25 mouse cellular contexts compared by ENCODE assay signal in the genomic region with DNA sequence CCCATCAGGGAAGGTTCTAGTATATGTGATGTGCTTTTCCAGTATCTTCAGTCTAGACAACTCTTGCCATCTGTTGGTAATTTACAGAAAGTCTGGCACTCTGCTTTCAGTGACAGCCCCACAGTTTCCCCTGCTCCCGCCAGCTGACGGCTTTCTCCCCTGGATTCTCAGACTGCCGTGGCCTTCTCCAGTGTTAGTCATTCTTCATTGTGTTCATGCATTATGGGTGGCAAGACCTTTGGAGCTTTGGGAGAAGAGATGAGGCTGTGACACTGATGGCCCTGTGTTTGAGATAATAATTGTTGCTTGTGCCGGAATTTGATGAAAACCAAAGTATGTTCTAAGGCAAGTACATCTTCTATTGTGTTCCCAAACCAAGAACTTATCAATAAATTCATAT. TPM values are rescaled to one million over a fixed set of nuclear protein-coding genes. Genes with fewer than 3 reads are reported as not detected.
DNase-seq lines count a peak whose midpoint lies in the region; ATAC-seq and TF ChIP-seq lines count a peak whose summit lies in the region.
"Had no signal": no experiment of that assay in that cellular context is flagged by ENCODE, and none has a peak within 500 bp of the region (broad histone marks: within the 10 kb centered on the region; RNA-seq: fewer than 3 reads in every experiment).

No protein-coding gene starts in this region.

- peaks cover 28% of the 10 kb centered on the region for H3K9me3 ChIP-seq in midbrain, postnatal 0 days (ENCODE audit: low read length)
- peaks cover 42% of the 10 kb centered on the region for H3K9me3 ChIP-seq in midbrain, embryonic 16.5 days (replicated peaks; ENCODE audit: control insufficient read depth, low read length, poor library complexity, severe bottlenecking)
- H3K9me3 ChIP-seq in embryonic facial prominence, embryonic 11.5 days (replicated peaks; ENCODE audit: control insufficient read depth, low read length) = peaks cover 36% of the 10 kb centered on the region

- H3K4me1 ChIP-seq in midbrain, postnatal 0 days (ENCODE audit: insufficient read depth, low read length) = no peaks in the 10 kb centered on the region
- no peaks in the 10 kb centered on the region for H3K4me1 ChIP-seq in midbrain, embryonic 16.5 days (ENCODE audit: control insufficient read depth, insufficient read depth, low read length)
- no peaks in the 10 kb centered on the region for H3K4me1 ChIP-seq in embryonic facial prominence, embryonic 11.5 days (ENCODE audit: control insufficient read depth, insufficient read depth, low read length)
- no peaks in the 10 kb centered on the region for H3K4me1 ChIP-seq in cerebellum, adult 2 months (ENCODE audit: control insufficient read depth, insufficient read depth, low read length)
- H3K4me1 ChIP-seq: intestine, embryonic 15.5 days; limb, embryonic 15.5 days had no signal

- H3K36me3 ChIP-seq in midbrain, postnatal 0 days (ENCODE audit: insufficient read depth, low read length) = no peaks in the 10 kb centered on the region
- H3K36me3 ChIP-seq in midbrain, embryonic 16.5 days (ENCODE audit: control insufficient read depth, insufficient read depth, low read length) = no peaks in the 10 kb centered on the region
- H3K36me3 ChIP-seq in embryonic facial prominence, embryonic 11.5 days (replicated peaks; ENCODE audit: control insufficient read depth, insufficient read depth, low read depth, low read length) = no peaks in the 10 kb centered on the region
- H3K36me3 ChIP-seq: intestine, embryonic 15.5 days; limb, embryonic 15.5 days had no signal

- ATAC-seq in midbrain, postnatal 0 days (ENCODE audit: low FRiP score) = no peak
- no peak for ATAC-seq in midbrain, embryonic 16.5 days
- ATAC-seq in embryonic facial prominence, embryonic 11.5 days (replicated peaks; ENCODE audit: insufficient number of reproducible peaks, low FRiP score, low TSS enrichment, low read depth) = no peak
- ATAC-seq: forebrain, postnatal 0 days; intestine, embryonic 15.5 days; Patski had no signal

- no peak for TF ChIP-seq POLR2A in cerebellum, adult 2 months (IDR thresholded peaks at IDR 0.05; ENCODE audit: borderline replicate concordance, insufficient read depth, low read length)

- no peak overlapping the region for H3K4me2 ChIP-seq in midbrain, postnatal 0 days (ENCODE audit: low read depth, low read length, poor library complexity, severe bottlenecking)
- no peak overlapping the region for H3K4me2 ChIP-seq in midbrain, embryonic 16.5 days (ENCODE audit: low read length)
- no peak overlapping the region for H3K4me2 ChIP-seq in embryonic facial prominence, embryonic 11.5 days (ENCODE audit: low read depth, low read length)
- H3K4me2 ChIP-seq: heart, embryonic 11.5 days; intestine, embryonic 15.5 days; limb, embryonic 15.5 days; lung, embryonic 14.5 days had no signal

- peak; percentile 3 for DNase-seq in gastrocnemius, postnatal 25 days
- no peak for DNase-seq in gastrocnemius, adult 2 months
- DNase-seq in midbrain, postnatal 0 days (ENCODE audit: low spot score) = peak; percentile 3
- peak; percentile 17 for DNase-seq in embryonic facial prominence, embryonic 11.5 days (ENCODE audit: low spot score)
- no peak for DNase-seq in cerebellum, adult 2 months
- DNase-seq in right cerebral cortex, adult 18-20 months = no peak
- DNase-seq: cerebellum, adult 11-12 months; heart, postnatal 4 days; spleen, adult 18-20 months; thymus, postnatal 25 days had no signal

- H3K9ac ChIP-seq in midbrain, postnatal 0 days (replicated peaks; ENCODE audit: low read length, poor library complexity, severe bottlenecking) = no peak overlapping the region
- H3K9ac ChIP-seq in midbrain, embryonic 16.5 days (ENCODE audit: low read depth, low read length) = no peak overlapping the region
- no peak overlapping the region for H3K9ac ChIP-seq in embryonic facial prominence, embryonic 11.5 days (replicated peaks; ENCODE audit: low read length)
- H3K9ac ChIP-seq: forebrain, postnatal 0 days; intestine, embryonic 15.5 days; limb, embryonic 15.5 days; lung, embryonic 14.5 days had no signal

- intact Hi-C loops in gastrocnemius, adult 2 months (cut with DNase I) = no loop called here

- H3K4me3 ChIP-seq in gastrocnemius, adult 2 months = no peak overlapping the region
- H3K4me3 ChIP-seq in midbrain, postnatal 0 days (ENCODE audit: low read depth, low read length) = no peak overlapping the region
- no peak overlapping the region for H3K4me3 ChIP-seq in midbrain, embryonic 16.5 days (ENCODE audit: low read depth, low read length)
- no peak overlapping the region for H3K4me3 ChIP-seq in embryonic facial prominence, embryonic 11.5 days (ENCODE audit: low read depth, low read length)
- H3K4me3 ChIP-seq in cerebellum, adult 2 months (replicated peaks; ENCODE audit: insufficient read depth, low read depth, low read length) = no peak overlapping the region
- H3K4me3 ChIP-seq: intestine, embryonic 15.5 days; limb, embryonic 15.5 days had no signal

- no peak for TF ChIP-seq CTCF in gastrocnemius, adult 2 months (IDR thresholded peaks at IDR 0.05)
- no peak for TF ChIP-seq CTCF in midbrain, postnatal 0 days (IDR thresholded peaks at IDR 0.05)
- TF ChIP-seq CTCF in cerebellum, adult 2 months (IDR thresholded peaks at IDR 0.05; ENCODE audit: borderline replicate concordance, insufficient read depth, low read depth, low read length) = no peak

- 47% methylated on average over 4 of the region's 4 CpGs for WGBS in midbrain, postnatal 0 days
- WGBS in midbrain, embryonic 16.5 days = 49% methylated on average over 4 of the region's 4 CpGs
- WGBS in embryonic facial prominence, embryonic 11.5 days = 49% methylated on average over 4 of the region's 4 CpGs
- WGBS in cerebellum, adult 2 months = 43% methylated on average over 4 of the region's 4 CpGs

- H3K27me3 ChIP-seq in midbrain, postnatal 0 days (ENCODE audit: insufficient read depth, low read length) = no peaks in the 10 kb centered on the region
- H3K27me3 ChIP-seq in midbrain, embryonic 16.5 days (ENCODE audit: control insufficient read depth, insufficient read depth, low read depth, low read length) = no peaks in the 10 kb centered on the region
- no peaks in the 10 kb centered on the region for H3K27me3 ChIP-seq in embryonic facial prominence, embryonic 11.5 days (ENCODE audit: control insufficient read depth, insufficient read depth, low read length)
- H3K27me3 ChIP-seq in cerebellum, adult 2 months (ENCODE audit: control insufficient read depth, insufficient read depth, low read length) = no peaks in the 10 kb centered on the region
- H3K27me3 ChIP-seq: CH12.LX; intestine, embryonic 15.5 days; limb, embryonic 15.5 days; Patski had no signal

- no peak overlapping the region for H3K27ac ChIP-seq in gastrocnemius, adult 2 months
- H3K27ac ChIP-seq in midbrain, postnatal 0 days (ENCODE audit: low read depth, low read length) = no peak overlapping the region
- H3K27ac ChIP-seq in midbrain, embryonic 16.5 days (ENCODE audit: low read length) = no peak overlapping the region
- no peak overlapping the region for H3K27ac ChIP-seq in embryonic facial prominence, embryonic 11.5 days (replicated peaks; ENCODE audit: low read depth, low read length)
- H3K27ac ChIP-seq in cerebellum, adult 2 months (ENCODE audit: insufficient read depth, low read length) = no peak overlapping the region
- H3K27ac ChIP-seq: intestine, embryonic 15.5 days; kidney, postnatal 0 days; limb, embryonic 15.5 days; macrophage had no signal

RNA-seq across cellular contexts. Expression of a gene that starts 6.8 kb away (rescaled TPM):
- total RNA-seq in gastrocnemius, postnatal 25 days (2021) = under 1 TPM in 1 of 2 experiments, not detected in 1; 0.13 TPM
- not detected for total RNA-seq in gastrocnemius, adult 2 months (2021)
- not detected in 2 replicates for total RNA-seq in midbrain, postnatal 0 days (2014; rRNA removed)
- polyA plus RNA-seq in midbrain, postnatal 0 days (2015; fragmentation: Nextera tagmentation; extraction: Ambion mirVana) = not detected in 2 replicates
- polyA plus RNA-seq in midbrain, embryonic 16.5 days (2015; fragmentation: Nextera tagmentation; extraction: Ambion mirVana) = not detected in 2 replicates
- not detected in 2 replicates for polyA plus RNA-seq in embryonic facial prominence, embryonic 11.5 days (2014; fragmentation: Nextera tagmentation; extraction: Ambion mirVana)
- not detected in 2 replicates for polyA plus RNA-seq in cerebellum, adult 2 months (2012; rRNA removed)
- total RNA-seq: CH12.LX; heart, postnatal 4 days; layer of hippocampus, adult 8-10 months had no signal
- polyA plus RNA-seq: forebrain, postnatal 0 days; heart, embryonic 11.5 days; lung, embryonic 14.5 days; macrophage; neural tube, embryonic 14.5 days had no signal

RNA-seq across cellular contexts. Expression of a gene that starts 8.2 kb away (rescaled TPM):
- not detected for total RNA-seq in gastrocnemius, postnatal 25 days (2021)
- not detected for total RNA-seq in gastrocnemius, adult 2 months (2021)
- total RNA-seq in midbrain, postnatal 0 days (2014; rRNA removed) = not detected in 2 replicates
- 0.56 and 1.2 TPM in 2 replicates for polyA plus RNA-seq in midbrain, postnatal 0 days (2015; fragmentation: Nextera tagmentation; extraction: Ambion mirVana)
- polyA plus RNA-seq in midbrain, embryonic 16.5 days (2015; fragmentation: Nextera tagmentation; extraction: Ambion mirVana) = 0.75 and 0.92 TPM in 2 replicates
- polyA plus RNA-seq in embryonic facial prominence, embryonic 11.5 days (2014; fragmentation: Nextera tagmentation; extraction: Ambion mirVana) = 1.00 and 1.7 TPM in 2 replicates
- polyA plus RNA-seq in cerebellum, adult 2 months (2012; rRNA removed) = 0.25 and 0.43 TPM in 2 replicates
- total RNA-seq: forebrain, postnatal 0 days; gastrocnemius, adult 8-10 months had no signal

RNA-seq across cellular contexts. Expression of a gene that starts 13.0 kb away (rescaled TPM):
- total RNA-seq in gastrocnemius, postnatal 25 days (2021) = under 1 TPM in 1 of 2 experiments, not detected in 1; 0.27 TPM
- total RNA-seq in gastrocnemius, adult 2 months (2021) = not detected
- total RNA-seq in midbrain, postnatal 0 days (2014; rRNA removed) = 5.5 and 6.9 TPM in 2 replicates
- polyA plus RNA-seq in midbrain, postnatal 0 days (2015; fragmentation: Nextera tagmentation; extraction: Ambion mirVana) = 11.8 and 12.5 TPM in 2 replicates
- 12.8 and 13.1 TPM in 2 replicates for polyA plus RNA-seq in midbrain, embryonic 16.5 days (2015; fragmentation: Nextera tagmentation; extraction: Ambion mirVana)
- 12.0 and 16.3 TPM in 2 replicates for polyA plus RNA-seq in embryonic facial prominence, embryonic 11.5 days (2014; fragmentation: Nextera tagmentation; extraction: Ambion mirVana)
- polyA plus RNA-seq in cerebellum, adult 2 months (2012; rRNA removed) = 2.9 and 3.5 TPM in 2 replicates
- total RNA-seq: CH12.LX; gastrocnemius, adult 8-10 months had no signal
- polyA plus RNA-seq: macrophage, Patski had no signal

RNA-seq across cellular contexts. Expression of a gene that starts 18.2 kb away (rescaled TPM):
- total RNA-seq in gastrocnemius, postnatal 25 days (2021) = under 1 TPM in 1 of 2 experiments, not detected in 1; 0.27 TPM
- total RNA-seq in gastrocnemius, adult 2 months (2021) = not detected
- total RNA-seq in midbrain, postnatal 0 days (2014; rRNA removed) = not detected in 2 replicates
- not detected in 2 replicates for polyA plus RNA-seq in midbrain, postnatal 0 days (2015; fragmentation: Nextera tagmentation; extraction: Ambion mirVana)
- not detected in 2 replicates for polyA plus RNA-seq in midbrain, embryonic 16.5 days (2015; fragmentation: Nextera tagmentation; extraction: Ambion mirVana)
- polyA plus RNA-seq in embryonic facial prominence, embryonic 11.5 days (2014; fragmentation: Nextera tagmentation; extraction: Ambion mirVana) = not detected in 2 replicates
- not detected in 2 replicates for polyA plus RNA-seq in cerebellum, adult 2 months (2012; rRNA removed)
- total RNA-seq: CH12.LX; forebrain, postnatal 0 days; heart, postnatal 4 days; left cerebral cortex, adult 8-10 months had no signal
- polyA plus RNA-seq: forebrain, postnatal 0 days; heart, embryonic 11.5 days; limb, embryonic 15.5 days; lung, embryonic 14.5 days had no signal

RNA-seq across cellular contexts. Expression of a gene that starts 52.8 kb away (rescaled TPM):
- not detected for total RNA-seq in gastrocnemius, postnatal 25 days (2021)
- total RNA-seq in gastrocnemius, adult 2 months (2021) = under 1 TPM; 0.14 to 0.23 TPM
- total RNA-seq in midbrain, postnatal 0 days (2014; rRNA removed) = not detected in 2 replicates
- polyA plus RNA-seq in midbrain, postnatal 0 days (2015; fragmentation: Nextera tagmentation; extraction: Ambion mirVana) = not detected in 2 replicates
- polyA plus RNA-seq in midbrain, embryonic 16.5 days (2015; fragmentation: Nextera tagmentation; extraction: Ambion mirVana) = not detected in 2 replicates
- 0.13 TPM in 1 of 2 replicates, not detected in the other for polyA plus RNA-seq in embryonic facial prominence, embryonic 11.5 days (2014; fragmentation: Nextera tagmentation; extraction: Ambion mirVana)
- 0.08 TPM in 1 of 2 replicates, not detected in the other for polyA plus RNA-seq in cerebellum, adult 2 months (2012; rRNA removed)
- total RNA-seq: CH12.LX; forebrain, postnatal 0 days; gastrocnemius, adult 8-10 months; heart, postnatal 4 days had no signal
- polyA plus RNA-seq: brain, embryonic 14.5 days; forebrain, postnatal 0 days; heart, embryonic 11.5 days; intestine, embryonic 15.5 days; kidney, postnatal 0 days; limb, embryonic 15.5 days; lung, embryonic 14.5 days; macrophage; neural tube, embryonic 14.5 days; Patski had no signal

Comparison
In these comparisons a context has a peak if more than half of its experiments do, and no peak if none do; other contexts are left out.
1. DNase-seq: peak in gastrocnemius, postnatal 25 days (single experiment), midbrain, postnatal 0 days (single experiment) and embryonic facial prominence, embryonic 11.5 days (single experiment); none in gastrocnemius, adult 2 months (single experiment), cerebellum, adult 2 months (0 of 2) and right cerebral cortex, adult 18-20 months (single experiment).